Mouse (Mus musculus) heart, postnatal 0 days (tissue): ENCODE data around the gene Asb5. TPM values are rescaled to one million over a fixed set of nuclear protein-coding genes. Genes with fewer than 3 reads are reported as not detected.
A peak's percentile ranks its signal among the peaks of the same experiment; 100 is the strongest.

ENCODE experiments used
- ATAC-seq: fragments of 200-750 bp; cut with Nextera tagmentation; 2 replicates; pipeline ENCODE4 v1.8.0; 2017; ENCODE audit warnings: low read depth, moderate number of reproducible peaks, moderate library complexity; ENCODE audit not compliant: insufficient read depth
- DNase-seq: peaks from one replicate; pipeline ENCODE4 v3.0.0-alpha.2; 2016; ENCODE audit warnings: low spot score
- H3K27ac ChIP-seq: fragments of 300-500 bp; sonication (generic); 2 replicates; pipeline ENCODE4 v1.5.1; 2014; ENCODE audit warnings: low read depth, mild to moderate bottlenecking
- H3K27me3 ChIP-seq: fragments of 300-500 bp; sonication (generic); 2 replicates; pipeline ENCODE4 v1.6.1; 2014; ENCODE audit warnings: low read length, mixed read lengths; ENCODE audit not compliant: control insufficient read depth, insufficient read depth
- H3K36me3 ChIP-seq: fragments of 300-500 bp; sonication (generic); replicated peaks from 2 replicates; pipeline ENCODE4 v1.6.1; 2014; ENCODE audit warnings: low read length, mixed read lengths; ENCODE audit not compliant: control insufficient read depth, insufficient read depth
- H3K4me1 ChIP-seq: fragments of 300-500 bp; sonication (generic); 2 replicates; pipeline ENCODE4 v1.6.1; 2014; ENCODE audit warnings: antibody characterized with exemption; ENCODE audit not compliant: control insufficient read depth, insufficient read depth
- H3K4me2 ChIP-seq: fragments of 300-500 bp; sonication (generic); 2 replicates; pipeline ENCODE4 v1.6.1; 2014; ENCODE audit warnings: low read depth, mild to moderate bottlenecking, low read length, moderate library complexity
- H3K4me3 ChIP-seq: fragments of 300-500 bp; sonication (generic); 2 replicates; pipeline ENCODE4 v1.5.1; 2014; ENCODE audit warnings: low read depth, low read length
- H3K9ac ChIP-seq: fragments of 300-500 bp; sonication (generic); replicated peaks from 2 replicates; pipeline ENCODE4 v1.6.1; 2014; ENCODE audit warnings: low read depth, low read length, mixed read lengths
- H3K9me3 ChIP-seq: fragments of 300-500 bp; sonication (generic); replicated peaks from 2 replicates; pipeline ENCODE4 v1.6.1; 2016; ENCODE audit warnings: low read length; ENCODE audit not compliant: control insufficient read depth
- CTCF ChIP-seq: IDR thresholded peaks from 2 replicates; pipeline ENCODE4 v1.5.1; 2016; ENCODE audit warnings: antibody characterized with exemption, control low read depth, low read depth
- EP300 ChIP-seq: IDR thresholded peaks from 2 replicates; pipeline ENCODE4 v1.6.1; 2016; ENCODE audit warnings: antibody characterized with exemption, low read depth
- WGBS: fragments of 180-500 bp; shearing (Covaris S2); extraction: QIAGEN DNeasy Blood & Tissue Kit; methylation state at CpG from one replicate; pipeline ENCODE4 v1.1.7; 2014; 5-methylcytosine and 5-hydroxymethylcytosine counted together
- polyA plus RNA-seq: library from polyadenylated mRNA; unstranded; fragments of >200 nt; fragmentation: Nextera tagmentation; extraction: Ambion mirVana; gene quantifications from 2 replicates; pipeline ENCODE4 v1.2.1, GENCODE M21; 2015
- total RNA-seq: library from RNA; depleted of rRNA; stranded (reverse); fragments of >200 nt; gene quantifications from 2 replicates; pipeline ENCODE4 v1.2.3, GENCODE M21; 2014; ENCODE audit warnings: low replicate concordance

Gene Asb5
- total and polyA plus RNA-seq, 2 experiments from 2014 or later: 2.2 to 6.6 TPM

GRCm38 (mm10) chr8:54525606-54526005, 3.8 kb upstream of the Asb5 start:
- H3K9ac ChIP-seq: no peak overlapping the region
- no peak overlapping the region for H3K4me3 ChIP-seq
- peaks cover 22% of the 10 kb centered on the region for H3K36me3 ChIP-seq
- no peak overlapping the region for H3K27ac ChIP-seq
- no peaks in the 10 kb centered on the region for H3K27me3 ChIP-seq
- H3K9me3 ChIP-seq: no peaks in the 10 kb centered on the region
- H3K4me2 ChIP-seq: no peak overlapping the region
- 81% methylated on average over 2 of the region's 2 CpGs for WGBS
- TF ChIP-seq CTCF: no peak
- no peak for TF ChIP-seq EP300
- peaks cover 9% of the 10 kb centered on the region; the same call in 1 of the 2 replicates for H3K4me1 ChIP-seq
- no peak for DNase-seq
- no peak for ATAC-seq

- Histone ChIP-seq H3K36me3 (peaks cover 22% of the 10 kb centered on the region), H3K9me3 (no peaks in the 10 kb centered on the region), H3K4me2 (no peak overlapping the region), H3K4me1 (peaks cover 9% of the 10 kb centered on the region; the same call in 1 of the 2 replicates), H3K27me3 (no peaks in the 10 kb centered on the region), H3K4me3 (no peak overlapping the region), H3K9ac (no peak overlapping the region), H3K27ac (no peak overlapping the region)
- DNase-seq (no peak), ATAC-seq (no peak)
- no peak for TF ChIP-seq EP300
- no peak for TF ChIP-seq CTCF
- WGBS: 91% methylated on average over 6 of the region's 6 CpGs
Observed at GRCm38 (mm10) chr8:54526700-54527099, 2.7 kb upstream of the Asb5 start.

GRCm38 (mm10) chr8:54528571-54528970, 809 bp upstream of the Asb5 start:
- Histone ChIP-seq H3K4me3 (peak overlapping the region; percentile 93), H3K36me3 (peaks cover 6% of the 10 kb centered on the region), H3K4me2 (peak overlapping the region; percentile 78), H3K4me1 (peaks cover 9% of the 10 kb centered on the region; the same call in 1 of the 2 replicates), H3K27ac (peak overlapping the region; percentile 92; the same call in 1 of the 2 replicates), H3K9me3 (no peaks in the 10 kb centered on the region), H3K27me3 (no peaks in the 10 kb centered on the region), H3K9ac (peak overlapping the region; percentile 77)
- ATAC-seq (no peak), DNase-seq (no peak)
- TF ChIP-seq EP300 (no peak), CTCF (no peak)
- WGBS: 12% methylated on average over 7 of the region's 7 CpGs

- DNase-seq (no peak), ATAC-seq (no peak)
- no peak overlapping the region for H3K27ac ChIP-seq
- WGBS: 88% methylated on average over 5 of the region's 5 CpGs
- no peaks in the 10 kb centered on the region for H3K9me3 ChIP-seq
- no peaks in the 10 kb centered on the region for H3K4me1 ChIP-seq
- H3K36me3 ChIP-seq: no peaks in the 10 kb centered on the region
- no peak overlapping the region for H3K4me2 ChIP-seq
- no peaks in the 10 kb centered on the region for H3K27me3 ChIP-seq
- H3K9ac ChIP-seq: no peak overlapping the region
- TF ChIP-seq EP300: no peak
- no peak for TF ChIP-seq CTCF
- no peak overlapping the region for H3K4me3 ChIP-seq
Observed at GRCm38 (mm10) chr8:54535172-54535571, 5.8 kb downstream of the Asb5 start.

- Histone ChIP-seq H3K4me3 (no peak overlapping the region), H3K27ac (no peak overlapping the region), H3K4me1 (no peaks in the 10 kb centered on the region), H3K4me2 (no peak overlapping the region), H3K9ac (no peak overlapping the region), H3K27me3 (no peaks in the 10 kb centered on the region), H3K9me3 (no peaks in the 10 kb centered on the region), H3K36me3 (no peaks in the 10 kb centered on the region)
- ATAC-seq: peak; percentile 60; the same call in 1 of the 2 replicates
- peak; percentile 61 for DNase-seq
- WGBS: 78% methylated on average over 3 of the region's 3 CpGs
- TF ChIP-seq CTCF (peak; percentile 58), EP300 (no peak)
Observed at GRCm38 (mm10) chr8:54537285-54537684, 7.9 kb downstream of the Asb5 start.

GRCm38 (mm10) chr8:54541331-54541730, 12.0 kb downstream of the Asb5 start:
- Histone ChIP-seq H3K4me2 (no peak overlapping the region), H3K27me3 (no peaks in the 10 kb centered on the region), H3K4me3 (no peak overlapping the region), H3K4me1 (no peaks in the 10 kb centered on the region), H3K9ac (no peak overlapping the region), H3K9me3 (no peaks in the 10 kb centered on the region), H3K36me3 (no peaks in the 10 kb centered on the region), H3K27ac (no peak overlapping the region)
- ATAC-seq (no peak), DNase-seq (no peak)
- TF ChIP-seq EP300: no peak
- TF ChIP-seq CTCF: no peak
- WGBS: 63% methylated on average over 1 of the region's 1 CpGs
